Mouse (Mus musculus): ENCODE results near the gene Zfhx3. TPM values are rescaled to one million over a fixed set of nuclear protein-coding genes. Genes with fewer than 3 reads are reported as not detected.
A peak's percentile ranks its signal among the peaks of the same experiment; 100 is the strongest.

Gene Zfhx3
- polyA plus RNA-seq, 1 experiment = 6.6 TPM

DNA sequence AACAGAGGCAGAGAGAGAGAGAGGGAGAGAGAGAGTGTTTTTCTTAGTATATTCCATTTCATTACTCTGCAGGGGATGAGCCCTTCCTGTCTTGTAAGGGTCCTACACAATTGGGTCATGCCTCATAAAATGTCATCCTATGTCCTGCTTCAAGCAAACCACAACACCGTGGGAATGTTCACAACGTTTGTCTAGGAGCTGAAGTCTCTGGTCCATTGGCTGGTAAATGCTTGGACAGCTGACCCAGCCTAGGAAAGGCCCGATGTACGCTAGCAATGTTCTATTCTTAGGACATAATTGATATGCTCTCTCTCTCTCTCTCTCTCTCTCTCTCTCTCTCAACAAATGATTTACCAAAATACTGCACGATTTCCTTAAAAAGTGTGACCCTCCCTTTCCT is 666.2 kb downstream of the Zfhx3 start:
- peaks cover 2% of the 10 kb centered on the region; the same call in 1 of the 2 replicates for H3K4me1 ChIP-seq (ENCODE audit: control insufficient read depth, insufficient read depth, low read length)
- 63% methylated on average over 5 of the region's 5 CpGs for WGBS

DNA sequence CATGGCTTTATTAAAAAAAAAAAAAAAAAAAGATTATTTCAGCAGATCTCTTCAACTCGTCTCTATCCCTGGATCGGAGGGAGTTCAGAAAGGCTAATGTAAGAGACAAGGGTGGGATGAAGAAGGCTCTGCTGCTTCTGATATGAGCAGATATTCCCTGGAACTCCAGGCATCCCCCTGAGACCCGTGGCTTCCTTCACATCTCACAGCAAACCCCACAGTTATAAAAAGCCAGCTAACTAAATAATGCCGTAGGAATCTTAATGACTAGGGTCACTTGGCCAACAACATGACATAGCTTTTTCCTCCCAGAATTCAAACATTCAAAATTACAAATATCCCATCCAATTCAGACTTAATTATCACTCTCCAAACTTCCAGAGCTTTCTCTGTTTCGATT is 666.7 kb downstream of the Zfhx3 start:
- H3K4me3 ChIP-seq (replicated peaks; ENCODE audit: control insufficient read depth, low read depth, low read length) = no peak overlapping the region
- 76% methylated on average over 5 of the region's 5 CpGs for WGBS
- H3K27ac ChIP-seq (ENCODE audit: control insufficient read depth, insufficient read depth, low read depth, low read length, poor library complexity) = no peak overlapping the region
- peaks cover 2% of the 10 kb centered on the region; the same call in 1 of the 2 replicates for H3K4me1 ChIP-seq (ENCODE audit: control insufficient read depth, insufficient read depth, low read length)
- no peak for TF ChIP-seq POLR2A (IDR thresholded peaks at IDR 0.05; ENCODE audit: borderline replicate concordance, control insufficient read depth, low read depth, low read length)

More for the DNA sequence above, 666.2 kb downstream of the Zfhx3 start:
- H3K4me3 ChIP-seq (replicated peaks; ENCODE audit: control insufficient read depth, low read depth, low read length) = no peak overlapping the region
- no peak for TF ChIP-seq POLR2A (IDR thresholded peaks at IDR 0.05; ENCODE audit: borderline replicate concordance, control insufficient read depth, low read depth, low read length)
- no peak for TF ChIP-seq CTCF (IDR thresholded peaks at IDR 0.05; ENCODE audit: control insufficient read depth, insufficient read depth, low read length)
- H3K27ac ChIP-seq (ENCODE audit: control insufficient read depth, insufficient read depth, low read depth, low read length, poor library complexity) = no peak overlapping the region

DNA sequence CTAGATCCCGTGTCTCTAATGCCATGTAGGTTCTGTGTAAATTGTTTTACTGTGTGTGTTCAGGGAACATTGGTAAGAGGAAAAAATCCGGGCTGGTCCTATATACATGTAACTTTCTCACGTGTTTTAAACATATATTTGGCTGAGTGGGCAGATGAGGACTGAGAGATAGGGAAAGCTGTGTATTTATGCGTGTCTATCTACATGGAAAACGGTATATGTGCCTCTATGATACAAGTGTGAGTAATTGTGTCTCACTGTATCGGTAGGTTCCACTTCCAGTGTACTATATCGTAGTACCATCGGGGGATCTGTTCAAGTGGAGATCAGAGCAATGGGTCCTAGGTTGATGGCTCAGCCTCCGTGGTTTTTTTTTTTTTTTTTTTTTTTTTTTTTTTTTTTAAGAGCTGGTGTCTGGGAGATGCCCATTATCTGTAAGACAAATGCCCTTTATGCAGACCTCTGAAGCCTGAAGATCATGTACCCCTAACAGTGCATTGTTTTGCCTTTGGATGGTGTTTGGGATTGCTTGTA is 668.8 kb downstream of the Zfhx3 start:
- no peak for TF ChIP-seq CTCF (IDR thresholded peaks at IDR 0.05; ENCODE audit: control insufficient read depth, insufficient read depth, low read length)
- no peak for TF ChIP-seq POLR2A (IDR thresholded peaks at IDR 0.05; ENCODE audit: borderline replicate concordance, control insufficient read depth, low read depth, low read length)
- Histone ChIP-seq H3K27ac (ENCODE audit: control insufficient read depth, insufficient read depth, low read depth, low read length, poor library complexity) (no peak overlapping the region), H3K4me3 (replicated peaks; ENCODE audit: control insufficient read depth, low read depth, low read length) (no peak overlapping the region), H3K4me1 (ENCODE audit: control insufficient read depth, insufficient read depth, low read length) (peaks cover 2% of the 10 kb centered on the region; the same call in 1 of the 2 replicates)
- 63% methylated on average over 9 of the region's 9 CpGs for WGBS

DNA sequence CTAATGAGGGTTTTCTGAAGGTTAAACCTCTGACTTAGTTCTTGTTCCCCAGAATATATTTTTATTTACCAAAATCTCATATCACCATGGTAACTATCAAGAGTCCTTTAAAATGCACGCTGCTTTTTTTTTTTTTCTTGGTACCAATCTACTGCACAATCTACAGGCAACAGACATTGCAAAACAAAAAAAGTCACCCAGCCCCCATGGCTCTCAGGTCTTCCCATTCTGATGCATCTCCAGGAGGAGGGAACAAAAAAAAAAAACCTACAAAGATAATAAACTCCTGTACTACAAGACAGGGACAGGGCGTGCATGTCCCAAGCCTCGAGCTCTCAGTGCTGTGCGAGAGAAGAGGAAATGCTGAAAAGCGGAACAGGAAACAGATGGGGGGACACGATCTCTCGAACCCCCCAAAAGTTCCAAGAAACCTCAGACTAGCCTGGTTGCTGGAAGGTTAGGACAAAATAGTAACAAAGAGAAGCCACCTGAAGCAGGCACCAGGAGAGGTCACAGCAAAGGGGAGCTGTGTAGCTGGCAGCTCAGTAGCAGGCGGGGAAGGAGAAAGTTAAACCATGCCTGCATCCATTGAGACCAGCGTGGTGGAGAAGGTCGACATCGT is 669.5 kb downstream of the Zfhx3 start:
- Histone ChIP-seq H3K4me3 (replicated peaks; ENCODE audit: control insufficient read depth, low read depth, low read length) (peak overlapping the region; percentile 58), H3K4me1 (ENCODE audit: control insufficient read depth, insufficient read depth, low read length) (peaks cover 2% of the 10 kb centered on the region; the same call in 1 of the 2 replicates), H3K27ac (ENCODE audit: control insufficient read depth, insufficient read depth, low read depth, low read length, poor library complexity) (no peak overlapping the region)
- TF ChIP-seq POLR2A (IDR thresholded peaks at IDR 0.05; ENCODE audit: borderline replicate concordance, control insufficient read depth, low read depth, low read length) (no peak), CTCF (IDR thresholded peaks at IDR 0.05; ENCODE audit: control insufficient read depth, insufficient read depth, low read length) (no peak)
- WGBS = 3% methylated on average over 11 of the region's 11 CpGs

DNA sequence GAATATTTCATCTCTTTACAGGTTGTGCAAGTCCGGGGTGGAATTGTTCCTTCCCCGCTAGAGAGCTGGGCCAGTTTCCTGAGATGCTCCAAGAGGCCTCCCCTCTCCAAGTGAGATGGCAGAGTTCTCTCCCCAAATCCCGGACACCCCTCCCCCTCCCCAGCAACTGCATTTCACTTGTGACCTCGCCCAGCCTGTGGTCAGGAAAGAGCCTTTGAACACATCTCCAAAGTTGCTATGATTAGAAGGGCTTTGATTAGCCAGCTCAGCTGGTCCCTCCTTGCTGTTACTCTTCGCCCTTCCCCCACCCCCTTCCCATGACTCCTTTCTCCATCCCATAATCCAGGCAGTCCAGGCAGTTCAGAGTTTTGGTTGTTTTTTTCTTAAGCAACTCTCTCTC is 670.4 kb downstream of the Zfhx3 start:
- no peak overlapping the region for H3K27ac ChIP-seq (ENCODE audit: control insufficient read depth, insufficient read depth, low read depth, low read length, poor library complexity)
- 35% methylated on average over 5 of the region's 5 CpGs for WGBS
- TF ChIP-seq CTCF (IDR thresholded peaks at IDR 0.05; ENCODE audit: control insufficient read depth, insufficient read depth, low read length) = no peak
- no peak for TF ChIP-seq POLR2A (IDR thresholded peaks at IDR 0.05; ENCODE audit: borderline replicate concordance, control insufficient read depth, low read depth, low read length)

DNA sequence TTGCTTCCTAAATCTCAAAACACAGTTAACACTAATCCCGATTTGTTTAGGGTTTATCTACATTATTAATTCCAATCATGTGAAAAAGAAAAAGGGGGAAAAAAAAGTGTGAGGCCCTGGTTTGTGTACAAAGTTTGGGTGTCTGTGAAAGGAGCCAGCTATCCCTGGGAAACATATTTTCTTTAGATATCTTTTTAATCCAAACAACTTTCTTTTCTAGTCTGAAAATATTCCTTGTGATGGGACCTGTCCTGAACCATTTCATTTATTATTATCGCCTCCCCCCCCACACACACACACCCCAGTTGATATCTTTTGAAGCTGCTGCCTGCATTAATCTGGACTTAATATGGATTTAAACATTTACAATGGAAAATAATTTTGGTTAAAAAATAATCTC is 670.8 kb downstream of the Zfhx3 start:
- 66% methylated on average over 2 of the region's 2 CpGs for WGBS
- no peak overlapping the region for H3K27ac ChIP-seq (ENCODE audit: control insufficient read depth, insufficient read depth, low read depth, low read length, poor library complexity)

More for the DNA sequence above, 670.4 kb downstream of the Zfhx3 start:
- Histone ChIP-seq H3K4me3 (replicated peaks; ENCODE audit: control insufficient read depth, low read depth, low read length) (no peak overlapping the region), H3K4me1 (ENCODE audit: control insufficient read depth, insufficient read depth, low read length) (peaks cover 2% of the 10 kb centered on the region; the same call in 1 of the 2 replicates)

DNA sequence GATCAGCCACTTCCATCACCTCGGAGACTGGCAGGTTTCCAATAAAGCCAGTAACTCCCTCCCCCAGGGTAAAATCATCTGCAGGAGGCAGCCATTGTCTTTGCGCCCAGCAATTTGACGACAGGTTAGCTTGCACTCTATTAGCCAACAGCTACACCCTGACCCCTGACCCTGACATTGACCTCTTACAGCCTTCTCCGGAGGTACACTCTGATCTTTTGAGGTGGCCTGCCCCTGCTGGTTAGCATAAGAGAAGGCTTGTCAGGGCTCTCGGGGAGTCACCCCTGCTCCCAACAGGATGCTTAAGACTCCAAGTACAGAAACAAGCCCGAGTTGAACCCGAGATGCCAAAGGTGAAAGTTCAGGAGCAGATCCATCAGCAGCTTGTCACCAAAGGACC is 678.9 kb downstream of the Zfhx3 start:
- TF ChIP-seq CTCF (IDR thresholded peaks at IDR 0.05; ENCODE audit: control insufficient read depth, insufficient read depth, low read length) = no peak
- 83% methylated on average over 7 of the region's 7 CpGs for WGBS
- no peaks in the 10 kb centered on the region; the same call in 1 of the 2 replicates for H3K4me1 ChIP-seq (ENCODE audit: control insufficient read depth, insufficient read depth, low read length)
- no peak overlapping the region for H3K27ac ChIP-seq (ENCODE audit: control insufficient read depth, insufficient read depth, low read depth, low read length, poor library complexity)
- H3K4me3 ChIP-seq (replicated peaks; ENCODE audit: control insufficient read depth, low read depth, low read length) = no peak overlapping the region

More for the DNA sequence above, 670.8 kb downstream of the Zfhx3 start:
- Histone ChIP-seq H3K4me1 (ENCODE audit: control insufficient read depth, insufficient read depth, low read length) (peaks cover 2% of the 10 kb centered on the region; the same call in 1 of the 2 replicates), H3K4me3 (replicated peaks; ENCODE audit: control insufficient read depth, low read depth, low read length) (no peak overlapping the region)
- no peak for TF ChIP-seq CTCF (IDR thresholded peaks at IDR 0.05; ENCODE audit: control insufficient read depth, insufficient read depth, low read length)
- no peak for TF ChIP-seq POLR2A (IDR thresholded peaks at IDR 0.05; ENCODE audit: borderline replicate concordance, control insufficient read depth, low read depth, low read length)

DNA sequence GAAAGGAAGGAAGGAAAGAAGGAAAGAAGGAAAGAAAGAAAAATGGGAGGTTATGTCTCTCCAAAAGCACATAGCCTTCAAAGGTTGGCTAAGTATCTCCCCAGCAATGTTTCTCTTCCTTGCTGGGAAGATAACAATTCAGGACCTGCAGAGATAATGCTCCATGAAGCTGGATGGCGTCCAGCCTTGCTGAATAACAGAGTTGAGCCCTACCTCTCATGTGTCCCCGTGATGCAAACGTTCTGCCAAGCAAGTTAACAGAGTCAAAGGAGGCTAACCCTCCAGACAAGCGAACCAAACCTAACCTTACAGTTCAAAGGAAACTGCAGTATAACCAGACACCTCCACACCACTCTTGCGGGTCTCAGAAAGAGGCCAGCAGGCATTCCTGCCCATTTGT is 681.2 kb downstream of the Zfhx3 start:
- H3K4me1 ChIP-seq (ENCODE audit: control insufficient read depth, insufficient read depth, low read length) = no peaks in the 10 kb centered on the region; the same call in 1 of the 2 replicates
- TF ChIP-seq POLR2A (IDR thresholded peaks at IDR 0.05; ENCODE audit: borderline replicate concordance, control insufficient read depth, low read depth, low read length) (no peak), CTCF (IDR thresholded peaks at IDR 0.05; ENCODE audit: control insufficient read depth, insufficient read depth, low read length) (no peak)
- WGBS = 60% methylated on average over 5 of the region's 5 CpGs

More for the DNA sequence above, 681.2 kb downstream of the Zfhx3 start:
- no peak overlapping the region for H3K27ac ChIP-seq (ENCODE audit: control insufficient read depth, insufficient read depth, low read depth, low read length, poor library complexity)
- H3K4me3 ChIP-seq (replicated peaks; ENCODE audit: control insufficient read depth, low read depth, low read length) = no peak overlapping the region
